Mouse (Mus musculus): ENCODE data around the gene Slc35e3. TPM values are rescaled to one million over a fixed set of nuclear protein-coding genes. Genes with fewer than 3 reads are reported as not detected.
"Not testable (repeated sequence)": the region's sequence is repeated elsewhere in the genome, so short reads cannot be mapped to it uniquely, and the experiment has no call there.

The Slc35e3 gene
- polyA plus RNA-seq, 1 experiment from 2014 or later: 3.7 TPM

GRCm38 (mm10) chr10:117706440-117706839 is 39.7 kb downstream of the Slc35e3 start:
- TF ChIP-seq EP300 (IDR thresholded peaks at IDR 0.05; ENCODE audit: low read depth) (no peak), CTCF (IDR thresholded peaks at IDR 0.05; ENCODE audit: low read depth) (no peak)
- WGBS (ENCODE audit: insufficient replicate concordance): 89% methylated on average over 6 of the region's 6 CpGs
- peaks cover 55% of the 10 kb centered on the region for H3K36me3 ChIP-seq (replicated peaks; ENCODE audit: insufficient read depth, low read length)

GRCm38 (mm10) chr10:117705806-117706205 is 40.4 kb downstream of the Slc35e3 start:
- H3K27me3 ChIP-seq (ENCODE audit: insufficient read depth, low read length): no peaks in the 10 kb centered on the region
- TF ChIP-seq CTCF (IDR thresholded peaks at IDR 0.05; ENCODE audit: low read depth) (no peak), EP300 (IDR thresholded peaks at IDR 0.05; ENCODE audit: low read depth) (no peak)
- no peaks in the 10 kb centered on the region for H3K9me3 ChIP-seq (ENCODE audit: low read length)
- no peak overlapping the region for H3K4me3 ChIP-seq (ENCODE audit: low read depth, low read length)
- ATAC-seq (no peak), DNase-seq (no peak)
- no peak overlapping the region for H3K9ac ChIP-seq (replicated peaks)
- H3K4me2 ChIP-seq (ENCODE audit: low read depth, low read length): no peak overlapping the region
- H3K36me3 ChIP-seq (replicated peaks; ENCODE audit: insufficient read depth, low read length): peaks cover 59% of the 10 kb centered on the region
- H3K4me1 ChIP-seq (ENCODE audit: insufficient read depth): peaks cover 17% of the 10 kb centered on the region
- H3K27ac ChIP-seq (ENCODE audit: low read depth): no peak overlapping the region

More at GRCm38 (mm10) chr10:117706440-117706839, 39.7 kb downstream of the Slc35e3 start:
- Histone ChIP-seq H3K27ac (ENCODE audit: low read depth) (no peak overlapping the region), H3K4me2 (ENCODE audit: low read depth, low read length) (no peak overlapping the region), H3K9ac (replicated peaks) (no peak overlapping the region), H3K27me3 (ENCODE audit: insufficient read depth, low read length) (no peaks in the 10 kb centered on the region), H3K4me3 (ENCODE audit: low read depth, low read length) (no peak overlapping the region), H3K9me3 (ENCODE audit: low read length) (no peaks in the 10 kb centered on the region), H3K4me1 (ENCODE audit: insufficient read depth) (peaks cover 21% of the 10 kb centered on the region)
- ATAC-seq: no peak
- DNase-seq: no peak

- TF ChIP-seq EP300 (IDR thresholded peaks at IDR 0.05; ENCODE audit: low read depth) (no peak), CTCF (IDR thresholded peaks at IDR 0.05; ENCODE audit: low read depth) (no peak)
- 91% methylated on average over 6 of the region's 6 CpGs for WGBS (ENCODE audit: insufficient replicate concordance)
- Histone ChIP-seq H3K36me3 (replicated peaks; ENCODE audit: insufficient read depth, low read length) (peaks cover 65% of the 10 kb centered on the region), H3K4me1 (ENCODE audit: insufficient read depth) (peaks cover 17% of the 10 kb centered on the region), H3K4me3 (ENCODE audit: low read depth, low read length) (no peak overlapping the region), H3K27me3 (ENCODE audit: insufficient read depth, low read length) (no peaks in the 10 kb centered on the region), H3K9ac (replicated peaks) (no peak overlapping the region), H3K4me2 (ENCODE audit: low read depth, low read length) (no peak overlapping the region), H3K27ac (ENCODE audit: low read depth) (no peak overlapping the region), H3K9me3 (ENCODE audit: low read length) (no peaks in the 10 kb centered on the region)
- DNase-seq (no peak), ATAC-seq (no peak)
Observed at GRCm38 (mm10) chr10:117704964-117705335, 41.2 kb downstream of the Slc35e3 start.

DNA sequence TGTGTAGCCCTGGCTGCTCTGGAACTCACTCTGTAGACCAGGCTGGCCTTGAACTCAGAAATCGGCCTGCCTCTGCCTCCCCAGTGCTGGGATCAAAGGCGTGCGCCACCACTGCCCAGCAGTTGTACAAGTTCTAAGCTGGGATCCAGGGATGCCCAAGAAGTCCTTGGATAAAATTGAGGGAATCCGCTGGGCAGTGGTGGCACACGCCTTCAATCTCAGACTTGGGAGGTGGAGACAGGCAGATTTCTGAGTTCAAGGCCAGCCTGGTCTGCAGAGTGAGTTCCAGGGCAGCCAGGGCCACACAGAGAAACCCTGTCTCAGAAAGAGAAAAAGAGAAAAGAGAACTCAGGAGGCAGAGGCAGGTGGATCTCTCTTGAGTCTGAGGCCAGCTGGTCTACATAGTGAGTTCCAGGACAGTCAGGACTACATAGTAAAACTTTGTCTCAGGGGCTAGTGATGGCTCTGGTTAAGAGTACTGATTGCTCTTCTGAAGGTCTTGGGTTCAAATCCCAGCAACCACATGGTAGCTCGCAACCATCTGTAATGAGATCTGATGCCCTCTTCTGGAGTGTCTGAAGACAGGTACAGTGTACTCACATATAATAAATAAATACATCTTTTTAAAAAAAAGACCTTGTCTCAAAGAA is 41.7 kb downstream of the Slc35e3 start:
- not testable (repeated sequence) for H3K27ac ChIP-seq (ENCODE audit: low read depth); H3K27me3 ChIP-seq (ENCODE audit: insufficient read depth, low read length); H3K4me3 ChIP-seq (ENCODE audit: low read depth, low read length); ATAC-seq; H3K9ac ChIP-seq (replicated peaks); H3K9me3 ChIP-seq (ENCODE audit: low read length); H3K4me2 ChIP-seq (ENCODE audit: low read depth, low read length); DNase-seq
- peaks cover 17% of the 10 kb centered on the region for H3K4me1 ChIP-seq (ENCODE audit: insufficient read depth)
- 95% methylated on average over 6 of the region's 6 CpGs for WGBS (ENCODE audit: insufficient replicate concordance)
- H3K36me3 ChIP-seq (replicated peaks; ENCODE audit: insufficient read depth, low read length): peaks cover 70% of the 10 kb centered on the region

- ATAC-seq: no peak
- Histone ChIP-seq H3K9me3 (ENCODE audit: low read length) (no peaks in the 10 kb centered on the region), H3K27me3 (ENCODE audit: insufficient read depth, low read length) (no peaks in the 10 kb centered on the region), H3K4me3 (ENCODE audit: low read depth, low read length) (no peak overlapping the region), H3K27ac (ENCODE audit: low read depth) (no peak overlapping the region), H3K4me2 (ENCODE audit: low read depth, low read length) (no peak overlapping the region), H3K9ac (replicated peaks) (no peak overlapping the region), H3K4me1 (ENCODE audit: insufficient read depth) (peaks cover 13% of the 10 kb centered on the region), H3K36me3 (replicated peaks; ENCODE audit: insufficient read depth, low read length) (peaks cover 78% of the 10 kb centered on the region)
- TF ChIP-seq CTCF (IDR thresholded peaks at IDR 0.05; ENCODE audit: low read depth): no peak
- TF ChIP-seq EP300 (IDR thresholded peaks at IDR 0.05; ENCODE audit: low read depth): no peak
- DNase-seq: no peak
- 93% methylated on average over 3 of the region's 3 CpGs for WGBS (ENCODE audit: insufficient replicate concordance)
Observed at GRCm38 (mm10) chr10:117703506-117703905, 42.7 kb downstream of the Slc35e3 start.

- H3K4me2 ChIP-seq (ENCODE audit: low read depth, low read length): no peak overlapping the region
- H3K27ac ChIP-seq (ENCODE audit: low read depth): no peak overlapping the region
- H3K4me3 ChIP-seq (ENCODE audit: low read depth, low read length): no peak overlapping the region
- TF ChIP-seq CTCF (IDR thresholded peaks at IDR 0.05; ENCODE audit: low read depth): no peak
- TF ChIP-seq EP300 (IDR thresholded peaks at IDR 0.05; ENCODE audit: low read depth): no peak
- DNase-seq (no peak), ATAC-seq (no peak)
- WGBS (ENCODE audit: insufficient replicate concordance): 90% methylated on average over 6 of the region's 6 CpGs
- no peak overlapping the region for H3K9ac ChIP-seq (replicated peaks)
- peaks cover 84% of the 10 kb centered on the region for H3K36me3 ChIP-seq (replicated peaks; ENCODE audit: insufficient read depth, low read length)
- H3K27me3 ChIP-seq (ENCODE audit: insufficient read depth, low read length): no peaks in the 10 kb centered on the region
- peaks cover 9% of the 10 kb centered on the region for H3K4me1 ChIP-seq (ENCODE audit: insufficient read depth)
- H3K9me3 ChIP-seq (ENCODE audit: low read length): no peaks in the 10 kb centered on the region
Observed at GRCm38 (mm10) chr10:117702024-117702833, 43.9 kb downstream of the Slc35e3 start.

All from liver, postnatal 0 days (tissue).